Mouse (Mus musculus): ENCODE measurements around the gene Nanos3.

Gene Nanos3

GRCm38 (mm10) chr8:84127202-84127901 lies 57.7 kb downstream of the Nanos3 start:
- no peak for DNase-seq (ENCODE audit: inconsistent ontology term)

GRCm38 (mm10) chr8:84126742-84127141 lies 58.3 kb downstream of the Nanos3 start:
- no peak for DNase-seq (ENCODE audit: inconsistent ontology term)

GRCm38 (mm10) chr8:84125656-84126055 lies 59.4 kb downstream of the Nanos3 start, which contains the start of gene Podnl1:
Gene Podnl1 (plus strand): TSS chr8:84125989.
- DNase-seq (ENCODE audit: inconsistent ontology term) = peak; percentile 93

All from Muller cell, postnatal 12 days (primary cell).